Mouse (Mus musculus) heart, embryonic 16.5 days (tissue): ENCODE measurements at regions not wholly inside any gene's neighbourhood (a gene's known extent, or its start where the extent isn't known, plus 50 kb on each side); places are given as distances from the start of the nearest gene placed in this dataset.

Source experiments
- ATAC-seq: fragments of 200-750 bp; cut with Nextera tagmentation; replicated peaks from 2 replicates; pipeline ENCODE4 v1.8.0; 2017; ENCODE audit warnings: moderate number of reproducible peaks; ENCODE audit not compliant: insufficient read depth, low FRiP score; ENCODE audit errors: extremely low read depth
- H3K27ac ChIP-seq: fragments of 300-500 bp; sonication (generic); 2 replicates; pipeline ENCODE4 v1.5.1; 2014; ENCODE audit warnings: mild to moderate bottlenecking, low read length, control low read depth, moderate library complexity
- H3K27me3 ChIP-seq: fragments of 300-500 bp; sonication (generic); 2 replicates; pipeline ENCODE4 v1.6.1; 2014; ENCODE audit warnings: low read length, mixed read lengths; ENCODE audit not compliant: control insufficient read depth, insufficient read depth
- H3K36me3 ChIP-seq: fragments of 300-500 bp; sonication (generic); 2 replicates; pipeline ENCODE4 v1.6.1; 2014; ENCODE audit not compliant: control insufficient read depth, insufficient read depth
- H3K4me1 ChIP-seq: fragments of 300-500 bp; sonication (generic); 2 replicates; pipeline ENCODE4 v1.6.1; 2014; ENCODE audit warnings: low read length, mixed read lengths; ENCODE audit not compliant: control insufficient read depth, insufficient read depth
- H3K4me2 ChIP-seq: fragments of 300-500 bp; sonication (generic); 2 replicates; pipeline ENCODE4 v1.6.1; 2014; ENCODE audit warnings: low read depth, mild to moderate bottlenecking, control low read depth, low read length
- H3K4me3 ChIP-seq: fragments of 300-500 bp; sonication (generic); 2 replicates; pipeline ENCODE4 v1.5.1; 2014; ENCODE audit warnings: mild to moderate bottlenecking, control low read depth, low read length
- H3K9ac ChIP-seq: fragments of 300-500 bp; sonication (generic); 2 replicates; pipeline ENCODE4 v1.6.1; 2014; ENCODE audit warnings: low read length, control low read depth
- H3K9me3 ChIP-seq: fragments of 300-500 bp; sonication (generic); replicated peaks from 2 replicates; pipeline ENCODE4 v1.6.1; 2016; ENCODE audit warnings: low read length; ENCODE audit not compliant: control insufficient read depth
- WGBS: fragments of 180-500 bp; shearing (Covaris S2); extraction: QIAGEN DNeasy Blood & Tissue Kit; methylation state at CpG from one replicate; pipeline ENCODE4 v1.1.7; 2014; 5-methylcytosine and 5-hydroxymethylcytosine counted together

- Histone ChIP-seq H3K4me2 (no peak overlapping the region), H3K4me3 (no peak overlapping the region), H3K9me3 (no peaks in the 10 kb centered on the region), H3K27me3 (no peaks in the 10 kb centered on the region), H3K36me3 (no peaks in the 10 kb centered on the region), H3K4me1 (no peaks in the 10 kb centered on the region), H3K9ac (no peak overlapping the region), H3K27ac (no peak overlapping the region)
- ATAC-seq = no peak
- WGBS = 37% methylated on average over 1 of the region's 1 CpGs
Observed at GRCm38 (mm10) chr6:36004701-36005100, 383.2 kb upstream of the Chrm2 start.

- Histone ChIP-seq H3K4me3 (no peak overlapping the region), H3K36me3 (no peaks in the 10 kb centered on the region), H3K4me1 (no peaks in the 10 kb centered on the region), H3K9me3 (no peaks in the 10 kb centered on the region), H3K4me2 (no peak overlapping the region), H3K27me3 (no peaks in the 10 kb centered on the region), H3K27ac (no peak overlapping the region), H3K9ac (no peak overlapping the region)
- 61% methylated on average over 3 of the region's 3 CpGs for WGBS
- ATAC-seq = no peak
Observed at GRCm38 (mm10) chr6:36002090-36002489, 385.8 kb upstream of the Chrm2 start.

- WGBS = 23% methylated on average over 3 of the region's 3 CpGs
- Histone ChIP-seq H3K4me1 (peaks cover 9% of the 10 kb centered on the region), H3K9ac (no peak overlapping the region), H3K4me2 (no peak overlapping the region), H3K27ac (peak overlapping the region; percentile 85), H3K36me3 (no peaks in the 10 kb centered on the region), H3K27me3 (no peaks in the 10 kb centered on the region), H3K4me3 (no peak overlapping the region), H3K9me3 (no peaks in the 10 kb centered on the region)
- peak; percentile 92 for ATAC-seq
Observed at GRCm38 (mm10) chr6:35988891-35989290, 399.0 kb upstream of the Chrm2 start.

GRCm38 (mm10) chr6:35940071-35940470, 400.4 kb upstream of the Mtpn start:
- no peak overlapping the region for H3K9ac ChIP-seq
- H3K4me1 ChIP-seq = no peaks in the 10 kb centered on the region
- no peaks in the 10 kb centered on the region for H3K27me3 ChIP-seq
- no peak overlapping the region for H3K4me2 ChIP-seq
- H3K4me3 ChIP-seq = no peak overlapping the region
- no peak for ATAC-seq
- no peak overlapping the region for H3K27ac ChIP-seq
- no peaks in the 10 kb centered on the region for H3K9me3 ChIP-seq
- 95% methylated on average over 1 of the region's 1 CpGs for WGBS
- H3K36me3 ChIP-seq = no peaks in the 10 kb centered on the region

- Histone ChIP-seq H3K36me3 (no peaks in the 10 kb centered on the region), H3K4me1 (no peaks in the 10 kb centered on the region), H3K27me3 (no peaks in the 10 kb centered on the region), H3K27ac (no peak overlapping the region), H3K9me3 (no peaks in the 10 kb centered on the region), H3K4me3 (no peak overlapping the region), H3K9ac (no peak overlapping the region), H3K4me2 (no peak overlapping the region)
- ATAC-seq = no peak
Observed at GRCm38 (mm10) chr6:35924189-35924588, 384.5 kb upstream of the Mtpn start.

- Histone ChIP-seq H3K27me3 (no peaks in the 10 kb centered on the region), H3K4me1 (no peaks in the 10 kb centered on the region), H3K36me3 (no peaks in the 10 kb centered on the region), H3K9ac (no peak overlapping the region), H3K4me2 (no peak overlapping the region), H3K27ac (no peak overlapping the region), H3K9me3 (no peaks in the 10 kb centered on the region), H3K4me3 (no peak overlapping the region)
- ATAC-seq = no peak
- WGBS = 37% methylated on average over 2 of the region's 2 CpGs
Observed at GRCm38 (mm10) chr6:35897990-35898389, 358.3 kb upstream of the Mtpn start.

- Histone ChIP-seq H3K4me2 (no peak overlapping the region), H3K36me3 (no peaks in the 10 kb centered on the region), H3K9me3 (no peaks in the 10 kb centered on the region), H3K4me1 (no peaks in the 10 kb centered on the region), H3K9ac (no peak overlapping the region), H3K27me3 (no peaks in the 10 kb centered on the region), H3K4me3 (no peak overlapping the region), H3K27ac (no peak overlapping the region)
- no peak for ATAC-seq
- 81% methylated on average over 2 of the region's 2 CpGs for WGBS
Observed at GRCm38 (mm10) chr6:35895692-35896091, 356.0 kb upstream of the Mtpn start.

- Histone ChIP-seq H3K9ac (no peak overlapping the region), H3K27me3 (no peaks in the 10 kb centered on the region), H3K4me3 (no peak overlapping the region), H3K27ac (no peak overlapping the region), H3K4me2 (no peak overlapping the region), H3K9me3 (no peaks in the 10 kb centered on the region), H3K36me3 (no peaks in the 10 kb centered on the region), H3K4me1 (no peaks in the 10 kb centered on the region)
- ATAC-seq = no peak
- WGBS = 81% methylated on average over 6 of the region's 6 CpGs
Observed at GRCm38 (mm10) chr6:35874671-35875070, 335.0 kb upstream of the Mtpn start.

GRCm38 (mm10) chr6:35871388-35871787, 331.7 kb upstream of the Mtpn start:
- H3K27me3 ChIP-seq = no peaks in the 10 kb centered on the region
- no peaks in the 10 kb centered on the region for H3K9me3 ChIP-seq
- no peak for ATAC-seq
- H3K4me3 ChIP-seq = no peak overlapping the region
- H3K27ac ChIP-seq = no peak overlapping the region
- 66% methylated on average over 7 of the region's 7 CpGs for WGBS
- H3K4me2 ChIP-seq = no peak overlapping the region
- no peak overlapping the region for H3K9ac ChIP-seq
- H3K36me3 ChIP-seq = no peaks in the 10 kb centered on the region
- H3K4me1 ChIP-seq = no peaks in the 10 kb centered on the region

- no peak overlapping the region for H3K9ac ChIP-seq
- no peak overlapping the region for H3K27ac ChIP-seq
- ATAC-seq = no peak
- H3K4me2 ChIP-seq = no peak overlapping the region
- H3K9me3 ChIP-seq = no peaks in the 10 kb centered on the region
- no peaks in the 10 kb centered on the region for H3K36me3 ChIP-seq
- no peaks in the 10 kb centered on the region for H3K4me1 ChIP-seq
- H3K27me3 ChIP-seq = no peaks in the 10 kb centered on the region
- H3K4me3 ChIP-seq = no peak overlapping the region
- 72% methylated on average over 6 of the region's 6 CpGs for WGBS
Observed at GRCm38 (mm10) chr6:35864218-35864617, 324.5 kb upstream of the Mtpn start.
